Mouse (Mus musculus) cerebellum, adult 18-20 months (tissue): ENCODE results near the gene Stk25.

Source experiments
- DNase-seq, 2 experiments: peaks; one replicate each; pipeline ENCODE4 v3.0.0; 2021

The Stk25 gene

DNA sequence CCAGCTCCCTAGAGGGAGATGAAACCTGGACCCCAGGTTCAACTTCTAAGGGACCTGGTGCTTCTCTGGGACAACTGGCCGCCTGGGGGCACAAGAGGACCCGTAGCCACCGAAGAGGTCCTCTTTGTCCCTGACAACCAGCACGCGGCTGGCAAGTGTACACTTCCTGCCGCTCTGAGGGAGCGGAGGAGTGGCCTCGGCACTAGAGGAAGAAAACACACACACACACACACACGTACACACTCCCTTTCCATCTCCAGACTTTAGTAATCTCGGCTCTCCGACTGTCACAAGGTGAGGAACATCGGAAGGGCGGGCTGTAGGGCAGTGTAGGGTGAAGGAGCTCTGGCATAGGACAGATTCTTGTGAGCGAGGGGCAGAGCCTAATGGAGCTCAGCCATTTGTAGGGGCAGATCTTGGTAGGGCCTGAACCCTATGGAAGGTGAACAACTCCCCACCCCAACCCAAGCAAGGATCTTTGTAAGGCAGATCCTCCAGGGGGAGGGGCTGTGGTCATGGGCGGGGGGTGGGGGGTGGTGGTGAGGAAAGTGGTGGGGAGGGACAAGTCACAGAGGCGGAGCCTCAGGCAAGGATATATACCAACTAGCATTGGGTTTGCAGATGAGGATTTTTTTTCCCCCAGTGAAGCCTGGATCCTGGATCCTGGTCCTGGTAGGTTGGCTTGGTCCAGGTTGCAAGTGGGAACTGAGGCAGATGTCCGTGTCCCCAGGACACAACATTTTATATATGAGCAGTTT, 10.5 kb upstream of the Stk25 start:
- peak; percentile 63 to 70 for DNase-seq

DNA sequence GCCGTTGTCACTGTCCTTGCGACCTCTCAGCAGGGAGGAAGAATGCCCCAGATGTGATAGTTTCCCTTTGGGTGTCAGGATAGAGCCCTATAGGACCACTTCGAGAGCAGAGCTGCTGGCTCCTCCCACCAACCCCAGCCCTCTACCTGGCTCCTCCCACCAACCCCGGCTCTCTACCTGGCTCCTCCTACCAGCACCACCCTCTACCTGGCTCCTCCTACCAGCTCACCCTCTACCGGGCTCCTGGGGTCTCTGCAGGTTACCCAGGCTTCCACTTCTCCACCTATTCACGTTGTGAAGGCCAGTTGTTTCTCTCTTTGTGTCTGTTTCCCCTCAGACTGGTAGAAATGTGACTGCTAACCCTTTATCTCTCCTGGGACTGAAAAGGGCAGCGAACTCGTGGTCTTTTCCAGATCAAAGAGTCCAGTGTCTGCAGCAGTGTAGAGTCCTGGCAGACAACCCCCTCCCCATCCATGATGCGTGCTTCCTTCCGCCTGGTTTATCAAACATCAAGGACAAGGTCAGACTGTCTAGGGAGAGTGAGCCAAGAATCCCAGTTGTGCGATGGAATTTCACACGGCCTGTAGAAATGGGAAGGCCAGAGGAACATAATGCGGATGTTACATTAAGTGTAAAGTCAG, 9.4 kb upstream of the Stk25 start:
- DNase-seq = no peak

GRCm38 (mm10) chr1:93657025-93657360, 1.5 kb downstream of the Stk25 start:
- DNase-seq = no peak

DNA sequence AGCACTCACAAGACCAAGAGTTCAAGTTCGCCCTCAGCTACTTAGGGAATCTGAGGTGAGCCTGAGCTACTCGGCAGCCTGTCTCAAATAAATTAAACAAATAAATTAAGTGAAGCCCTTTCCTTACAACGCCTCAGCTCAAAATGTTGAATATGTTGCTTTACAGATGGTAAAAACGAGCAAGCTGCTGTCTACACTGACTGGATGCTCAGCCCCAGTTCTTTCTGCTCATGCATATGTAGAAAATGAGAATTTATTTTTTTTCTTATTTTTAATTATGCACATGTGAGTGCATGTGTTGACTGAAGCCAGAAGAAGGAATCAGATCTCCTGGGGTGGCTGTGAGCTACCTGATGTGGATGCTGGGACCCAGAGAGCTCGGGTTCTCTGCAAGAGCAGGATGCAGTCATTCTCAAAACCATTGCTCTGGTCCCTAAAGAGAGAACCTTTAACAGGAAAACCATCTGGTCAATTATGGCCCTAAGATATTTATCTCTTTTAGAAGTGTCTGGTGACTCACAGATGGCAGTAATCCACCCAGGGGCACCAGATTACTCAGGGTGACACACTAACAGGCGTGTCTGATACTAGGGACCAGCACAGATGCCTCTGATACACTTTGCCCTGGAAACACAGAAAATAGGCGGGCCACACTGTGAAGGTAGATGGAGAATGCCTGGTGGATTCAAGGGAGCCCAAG, 2.0 kb downstream of the Stk25 start:
- DNase-seq = no peak

DNA sequence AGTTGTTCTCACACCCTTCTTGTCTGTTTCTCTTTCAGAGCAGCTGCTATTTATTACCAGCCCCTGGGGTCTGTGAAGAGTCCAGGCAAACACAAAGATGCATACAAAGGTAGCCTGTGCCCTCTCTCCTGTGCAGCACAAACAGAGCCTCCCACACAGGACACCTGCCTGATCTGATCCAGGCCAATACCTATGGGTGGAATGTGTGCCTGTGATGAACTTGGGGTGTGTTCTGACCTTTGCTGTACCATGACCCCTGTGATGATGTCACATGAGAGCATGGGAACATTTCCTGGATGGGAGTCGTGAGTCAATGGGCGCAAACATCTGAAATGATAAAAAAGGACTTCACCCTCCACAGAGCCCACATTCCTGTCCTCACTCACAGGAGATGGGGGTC, 3.7 kb downstream of the Stk25 start:
- no peak for DNase-seq

DNA sequence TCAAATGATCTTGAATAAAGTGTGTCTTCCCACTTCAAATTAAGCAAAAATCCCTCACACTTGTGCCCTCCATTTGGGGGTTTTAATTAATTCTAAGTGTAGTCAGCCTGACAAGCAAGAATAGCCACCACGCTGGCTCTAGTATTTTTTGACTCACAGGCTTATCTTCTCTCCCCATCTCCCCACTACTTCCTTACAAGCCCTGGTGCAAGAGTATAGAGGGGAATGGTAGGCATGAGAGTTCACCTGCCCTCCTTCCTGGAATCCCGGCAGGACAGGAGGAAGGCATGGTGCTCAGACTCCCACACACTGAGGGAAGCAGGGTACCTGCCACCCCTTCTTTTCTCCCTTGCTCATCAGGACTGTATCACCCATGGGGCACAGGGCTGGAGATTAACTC, 4.2 kb downstream of the Stk25 start:
- no peak for DNase-seq

GRCm38 (mm10) chr1:93649604-93650172, 8.8 kb downstream of the Stk25 start:
- DNase-seq = no peak

DNA sequence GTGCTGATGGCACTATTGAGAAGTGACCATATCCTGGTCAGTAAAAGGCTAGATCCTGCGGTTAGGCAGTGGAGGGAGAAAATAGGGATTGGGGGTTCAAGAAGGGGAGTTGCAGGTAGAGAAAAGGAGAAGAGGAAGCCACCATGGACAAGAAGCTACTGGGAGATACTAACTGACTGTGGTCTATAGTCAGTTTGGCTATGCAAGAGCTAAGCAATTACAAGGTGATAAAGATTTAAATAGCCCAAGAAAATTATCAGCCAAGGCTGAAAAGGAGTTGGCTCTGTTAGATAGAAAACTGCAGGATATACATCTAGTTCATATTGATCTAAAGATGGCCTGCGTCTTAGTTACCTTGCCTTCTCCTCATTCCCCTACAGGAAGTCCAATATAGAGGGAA, 15.8 kb downstream of the Stk25 start:
- no peak for DNase-seq

- no peak for DNase-seq
Measured at GRCm38 (mm10) chr1:93641978-93642377, 16.5 kb downstream of the Stk25 start.

- DNase-seq = no peak
Measured at GRCm38 (mm10) chr1:93636211-93636897, 22.1 kb downstream of the Stk25 start.

GRCm38 (mm10) chr1:93635580-93636192, 22.8 kb downstream of the Stk25 start:
- DNase-seq = peak; percentile 98 to 100

DNA sequence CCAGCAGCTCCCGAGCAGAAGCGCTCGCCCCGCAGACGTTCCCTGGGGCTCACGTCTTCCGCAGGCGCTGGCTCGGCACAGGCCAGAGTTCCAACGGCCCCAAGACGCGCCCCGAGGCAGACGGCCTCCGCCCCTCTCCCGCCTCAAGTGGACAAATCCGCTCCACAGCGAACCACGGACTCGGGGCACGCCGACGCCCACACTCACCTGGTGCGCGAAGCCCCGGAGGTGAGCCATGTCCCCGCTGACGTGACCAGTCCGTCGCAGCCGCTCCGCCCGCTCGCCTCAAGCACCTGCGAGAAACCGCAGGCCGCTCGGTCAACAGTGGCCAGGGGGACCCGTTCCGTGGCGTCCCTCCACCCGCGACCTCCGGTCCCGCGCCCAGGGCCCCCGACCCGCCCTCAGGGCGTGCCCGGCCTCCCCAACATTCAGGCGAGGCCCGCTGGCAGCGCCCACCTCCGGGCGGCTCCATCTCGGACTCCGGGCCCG, 23.3 kb downstream of the Stk25 start:
- peak in 1 of 2 experiments; percentile 64 for DNase-seq

- peak; percentile 15 to 25 for DNase-seq
Measured at GRCm38 (mm10) chr1:93634481-93634891, 24.0 kb downstream of the Stk25 start.

- DNase-seq = no peak
Measured at GRCm38 (mm10) chr1:93632723-93633122, 25.7 kb downstream of the Stk25 start.

DNA sequence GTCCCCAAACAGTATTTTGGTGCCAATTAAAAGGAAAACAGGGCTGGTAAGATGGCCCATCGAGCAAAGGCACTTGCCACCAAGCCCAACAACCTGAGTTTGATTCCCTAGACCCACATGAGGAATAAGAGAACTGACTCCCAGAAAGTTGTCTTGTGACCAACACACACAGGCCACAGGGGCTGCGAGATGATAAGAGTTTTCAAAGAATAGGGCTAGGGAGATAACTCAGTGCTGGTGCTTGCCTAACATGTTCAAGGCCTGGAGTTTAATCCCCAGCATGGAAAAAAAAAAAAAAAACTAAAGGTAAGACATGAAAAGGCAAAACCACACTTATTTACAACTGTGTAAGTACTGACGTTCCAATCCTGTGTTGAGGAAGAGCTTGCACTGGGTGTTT, 27.7 kb downstream of the Stk25 start:
- DNase-seq = no peak

- no peak for DNase-seq
Measured at GRCm38 (mm10) chr1:93624502-93624901, 34.0 kb downstream of the Stk25 start.

DNA sequence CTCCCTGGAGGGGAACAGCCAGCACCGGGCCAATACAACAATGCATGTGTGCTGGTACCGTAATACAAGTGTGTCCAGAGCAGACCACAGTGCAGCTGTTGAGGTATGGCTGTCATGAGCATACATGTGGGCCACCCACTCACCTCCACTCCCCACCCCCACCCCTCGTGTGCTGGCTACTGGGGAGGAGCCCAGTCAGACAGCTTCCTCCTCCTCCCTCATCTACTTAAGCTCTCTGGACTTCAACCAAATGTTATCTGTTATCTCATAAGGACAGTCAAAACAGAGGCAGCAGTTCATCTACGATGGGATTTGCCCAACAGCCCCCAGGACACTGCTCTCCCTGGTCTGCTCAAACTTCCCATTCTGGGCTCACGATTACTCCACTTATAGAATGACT, 39.5 kb downstream of the Stk25 start:
- no peak for DNase-seq

DNA sequence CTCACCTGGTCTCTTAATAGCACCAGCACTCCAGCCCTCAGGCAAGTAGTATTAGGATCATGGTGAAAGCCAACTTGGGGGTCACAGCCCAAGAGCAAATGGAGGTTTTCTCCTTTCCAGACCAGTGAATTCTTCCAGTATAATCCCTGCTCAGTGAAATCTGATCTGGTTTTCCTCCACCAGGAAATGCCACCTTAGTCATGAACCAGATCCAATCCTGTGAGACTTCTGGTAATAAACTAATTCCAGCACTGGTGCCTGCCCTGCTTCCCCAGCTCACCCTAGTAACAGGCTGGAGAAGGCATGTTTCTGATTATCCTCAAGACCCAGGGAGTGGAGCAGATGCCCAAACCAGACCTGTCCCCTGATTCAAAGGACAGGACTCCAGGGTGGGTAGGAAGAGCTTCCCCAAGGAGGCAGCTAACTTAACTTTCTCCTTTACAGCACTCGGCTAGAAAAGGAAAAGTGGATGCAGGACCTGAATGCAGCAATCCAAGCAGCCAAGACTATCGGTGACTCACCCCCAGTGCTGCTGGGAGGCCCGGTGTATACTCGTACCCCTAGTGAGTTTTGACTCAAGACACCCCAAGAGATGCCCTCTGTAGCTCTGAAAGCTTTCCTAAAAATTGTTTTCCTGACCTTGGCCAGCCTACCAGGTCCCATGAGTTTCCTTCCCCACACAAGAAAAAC, 40.3 kb downstream of the Stk25 start:
- no peak for DNase-seq

- no peak for DNase-seq
Measured at GRCm38 (mm10) chr1:93609762-93610161, 48.7 kb downstream of the Stk25 start.

GRCm38 (mm10) chr1:93608696-93609245, 49.7 kb downstream of the Stk25 start:
- DNase-seq = no peak
